Mouse (Mus musculus) CD8-positive naive resting alpha-beta T cell, adult 2 months (primary cell): ENCODE results near the gene Lax1.

Experiments
- DNase-seq, 2 experiments: peaks; one replicate each; pipeline ENCODE4 v3.0.0; 2022; ENCODE audit warnings: low read depth in 2 of 2, low spot score in 2 of 2

The Lax1 gene

GRCm38 (mm10) chr1:133641163-133641562, 48.7 kb downstream of the Lax1 start:
- no peak for DNase-seq

DNA sequence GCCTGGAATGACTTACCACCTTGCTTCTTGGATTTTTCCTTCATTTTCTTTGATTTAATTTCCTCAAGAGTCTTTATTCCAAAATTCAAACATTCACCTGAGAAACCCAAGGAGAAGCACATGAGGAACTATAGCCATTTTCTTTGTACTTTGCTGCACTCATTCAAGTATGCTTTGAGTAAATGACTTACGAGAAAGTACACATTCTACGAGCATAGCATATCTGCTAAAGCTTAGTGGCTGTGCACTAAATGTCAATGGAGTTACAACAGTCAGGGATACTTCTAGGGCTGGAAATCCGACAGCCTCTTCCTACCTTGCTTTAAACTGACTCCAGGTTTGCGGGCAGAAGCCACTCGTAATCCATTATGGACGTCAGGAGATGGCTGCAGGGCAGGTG, 51.4 kb downstream of the Lax1 start:
- no peak for DNase-seq

DNA sequence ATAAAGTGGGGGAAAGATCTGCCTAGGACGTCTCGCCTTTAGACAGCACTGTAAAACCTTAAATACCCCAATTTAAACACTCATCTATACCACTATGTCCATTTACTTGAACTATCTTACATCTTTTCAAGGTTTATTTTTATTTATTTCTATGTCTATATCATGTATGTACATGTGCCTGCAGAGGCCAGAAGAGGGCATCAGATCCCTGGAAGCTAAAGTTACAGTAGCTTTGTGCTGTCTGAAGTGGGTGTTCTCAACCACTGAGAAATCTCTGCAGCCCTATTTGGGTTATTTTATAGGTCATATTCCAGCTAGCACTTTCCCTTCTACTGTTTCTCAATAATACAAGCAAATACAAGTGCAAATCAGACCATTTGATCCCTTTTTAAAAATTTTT, 57.7 kb downstream of the Lax1 start:
- DNase-seq: no peak
